8 mouse cellular contexts compared by ENCODE assay signal in the genomic region with DNA sequence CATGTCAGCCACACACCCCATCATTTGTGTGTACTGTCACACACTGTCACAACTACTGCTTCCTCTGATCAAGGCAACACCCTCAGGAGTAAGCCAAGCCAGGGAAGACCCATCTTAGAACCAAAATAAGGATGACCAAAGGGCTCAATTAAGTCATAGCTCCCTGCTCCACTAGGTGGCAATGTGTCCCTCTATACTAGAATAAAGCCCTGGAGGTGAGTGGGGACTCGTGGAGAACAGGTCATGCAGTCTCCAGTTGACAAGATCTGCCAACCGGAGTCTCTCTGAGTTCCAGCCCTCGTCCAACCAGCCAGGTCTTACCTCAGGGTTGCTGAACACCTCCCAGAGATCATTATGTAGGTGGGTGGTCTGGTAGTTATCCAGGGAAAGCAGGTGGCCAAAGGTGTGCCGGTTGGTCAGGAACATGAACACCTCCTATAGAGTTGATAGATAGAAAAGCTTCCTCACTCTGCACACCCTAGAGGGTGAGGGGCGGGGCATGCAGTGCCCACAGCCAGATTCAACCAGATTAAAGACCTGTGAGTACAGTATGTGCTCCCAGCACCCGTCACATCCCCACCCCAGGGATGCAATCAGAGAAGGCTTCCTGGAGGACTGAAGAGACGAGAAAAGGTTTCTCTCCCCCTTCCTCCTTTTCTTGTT. TPM values are rescaled to one million over a fixed set of nuclear protein-coding genes. Genes with fewer than 3 reads are reported as not detected.
DNase-seq lines count a peak whose midpoint lies in the region; ATAC-seq and TF ChIP-seq lines count a peak whose summit lies in the region.

No protein-coding gene starts in this region.

- no peak for TF ChIP-seq CTCF in cerebellum, adult 2 months (IDR thresholded peaks at IDR 0.05; ENCODE audit: borderline replicate concordance, insufficient read depth, low read depth, low read length)
- TF ChIP-seq CTCF in brain, embryonic 14.5 days (IDR thresholded peaks at IDR 0.05; ENCODE audit: borderline replicate concordance, extremely low read depth, insufficient read depth, insufficient read length): peak; percentile 56; the same call in 1 of the 2 replicates
- TF ChIP-seq CTCF in liver, embryonic 14.5 days (IDR thresholded peaks at IDR 0.05; ENCODE audit: low read depth): peak; percentile 64
- TF ChIP-seq CTCF in small intestine, adult 2 months (IDR thresholded peaks at IDR 0.05; ENCODE audit: extremely low read depth, insufficient read length, insufficient replicate concordance, low read depth, low read length): peak; percentile 32; the same call in 1 of the 2 replicates

- 0 out of 2 replicates have a peak, but pooled peaks have one; percentile 27 for ATAC-seq in neural tube, embryonic 12.5 days (ENCODE audit: low FRiP score, low read depth)
- no peak for ATAC-seq in neural tube, embryonic 15.5 days (ENCODE audit: low FRiP score)
- ATAC-seq in inflammation-experienced regulatory T-cells, adult 6 months: peak; percentile 75
- ATAC-seq in liver, embryonic 14.5 days (ENCODE audit: insufficient read depth): no peak

- TF ChIP-seq EP300 in liver, embryonic 14.5 days (IDR thresholded peaks at IDR 0.05; ENCODE audit: low read depth): no peak

- no peak overlapping the region for H3K27ac ChIP-seq in cerebellum, adult 2 months (ENCODE audit: insufficient read depth, low read length)
- no peak overlapping the region for H3K27ac ChIP-seq in neural tube, embryonic 12.5 days
- H3K27ac ChIP-seq in neural tube, embryonic 15.5 days (replicated peaks): no peak overlapping the region
- no peak overlapping the region for H3K27ac ChIP-seq in liver, embryonic 14.5 days
- no peak overlapping the region for H3K27ac ChIP-seq in small intestine, adult 2 months (ENCODE audit: insufficient read depth, low read depth, low read length)

- H3K9ac ChIP-seq in neural tube, embryonic 12.5 days: no peak overlapping the region
- H3K9ac ChIP-seq in neural tube, embryonic 15.5 days (replicated peaks): no peak overlapping the region
- H3K9ac ChIP-seq in liver, embryonic 14.5 days (replicated peaks): no peak overlapping the region

- no peak for TF ChIP-seq POLR2A in cerebellum, adult 2 months (IDR thresholded peaks at IDR 0.05; ENCODE audit: borderline replicate concordance, insufficient read depth, low read length)
- TF ChIP-seq POLR2A in brain, embryonic 14.5 days (IDR thresholded peaks at IDR 0.05; ENCODE audit: borderline replicate concordance, extremely low read depth, insufficient read depth, insufficient read length, poor library complexity, severe bottlenecking): no peak
- TF ChIP-seq POLR2A in small intestine, adult 2 months (IDR thresholded peaks at IDR 0.05; ENCODE audit: low read depth, low read length): no peak

- no peaks in the 10 kb centered on the region for H3K9me3 ChIP-seq in neural tube, embryonic 12.5 days
- no peaks in the 10 kb centered on the region for H3K9me3 ChIP-seq in neural tube, embryonic 15.5 days (replicated peaks)
- no peaks in the 10 kb centered on the region for H3K9me3 ChIP-seq in liver, embryonic 14.5 days (ENCODE audit: control insufficient read depth, low read length)

- DNase-seq in cerebellum, postnatal 25 days: peak; percentile 25 to 60
- DNase-seq in cerebellum, adult 2 months: no peak
- peak; percentile 45 for DNase-seq in brain, embryonic 14.5 days (ENCODE audit: low read depth)
- DNase-seq in liver, embryonic 14.5 days (ENCODE audit: low read depth in 3 of 3, low spot score in 3 of 3): peak in 1 of 3 experiments; percentile 26

- no peak overlapping the region for H3K4me2 ChIP-seq in neural tube, embryonic 12.5 days (replicated peaks)
- no peak overlapping the region for H3K4me2 ChIP-seq in neural tube, embryonic 15.5 days
- no peak overlapping the region for H3K4me2 ChIP-seq in liver, embryonic 14.5 days (ENCODE audit: low read depth)

- no peaks in the 10 kb centered on the region for H3K4me1 ChIP-seq in cerebellum, adult 2 months (ENCODE audit: control insufficient read depth, insufficient read depth, low read length)
- H3K4me1 ChIP-seq in neural tube, embryonic 12.5 days: no peaks in the 10 kb centered on the region
- H3K4me1 ChIP-seq in neural tube, embryonic 15.5 days: no peaks in the 10 kb centered on the region
- H3K4me1 ChIP-seq in liver, embryonic 14.5 days (replicated peaks; ENCODE audit: control insufficient read depth in 2 of 2, insufficient read depth in 2 of 2, low read length in 1 of 2): no peaks in the 10 kb centered on the region
- H3K4me1 ChIP-seq in small intestine, adult 2 months (ENCODE audit: control insufficient read depth, insufficient read depth, insufficient read length, low read length): no peaks in the 10 kb centered on the region

- WGBS in cerebellum, adult 2 months: 54% methylated on average over 7 of the region's 7 CpGs
- WGBS in neural tube, embryonic 12.5 days: 66% methylated on average over 7 of the region's 7 CpGs
- 64% methylated on average over 7 of the region's 7 CpGs for WGBS in neural tube, embryonic 15.5 days
- 38% methylated on average over 7 of the region's 7 CpGs for WGBS in liver, embryonic 14.5 days (ENCODE audit: insufficient replicate concordance)
- 44% methylated on average over 7 of the region's 7 CpGs for WGBS in small intestine, adult 2 months

- peaks cover 23% of the 10 kb centered on the region for H3K36me3 ChIP-seq in neural tube, embryonic 12.5 days
- H3K36me3 ChIP-seq in neural tube, embryonic 15.5 days: no peaks in the 10 kb centered on the region
- no peaks in the 10 kb centered on the region; the same call in 1 of the 2 replicates for H3K36me3 ChIP-seq in liver, embryonic 14.5 days (replicated peaks; ENCODE audit: control insufficient read depth, insufficient read depth, low read depth)
- H3K36me3 ChIP-seq in small intestine, adult 2 months (ENCODE audit: control insufficient read depth, insufficient read depth, low read length): peaks cover 3% of the 10 kb centered on the region; the same call in 1 of the 2 replicates

- no peak overlapping the region for H3K4me3 ChIP-seq in cerebellum, adult 2 months (replicated peaks; ENCODE audit: insufficient read depth, low read depth, low read length)
- no peak overlapping the region for H3K4me3 ChIP-seq in neural tube, embryonic 12.5 days
- no peak overlapping the region for H3K4me3 ChIP-seq in neural tube, embryonic 15.5 days (replicated peaks)
- no peak overlapping the region for H3K4me3 ChIP-seq in liver, embryonic 14.5 days (ENCODE audit: insufficient read depth in 1 of 2, low read depth in 2 of 2, low read length in 2 of 2)
- no peak overlapping the region for H3K4me3 ChIP-seq in small intestine, adult 2 months (ENCODE audit: low read depth, low read length)

- no peaks in the 10 kb centered on the region for H3K27me3 ChIP-seq in cerebellum, adult 2 months (ENCODE audit: control insufficient read depth, insufficient read depth, low read length)
- H3K27me3 ChIP-seq in neural tube, embryonic 12.5 days (replicated peaks): no peaks in the 10 kb centered on the region
- H3K27me3 ChIP-seq in neural tube, embryonic 15.5 days (replicated peaks): no peaks in the 10 kb centered on the region
- no peaks in the 10 kb centered on the region for H3K27me3 ChIP-seq in liver, embryonic 14.5 days (ENCODE audit: control insufficient read depth, insufficient read depth, low read length)
- H3K27me3 ChIP-seq in small intestine, adult 2 months (ENCODE audit: control insufficient read depth, insufficient read depth, low read length): no peaks in the 10 kb centered on the region

RNA-seq across cellular contexts. Expression of a gene that starts 14.1 kb away (rescaled TPM):
- 112 and 113 TPM in 2 replicates for polyA plus RNA-seq in cerebellum, adult 2 months (2012; rRNA removed)
- 65.1 and 67.1 TPM in 2 replicates for polyA plus RNA-seq in neural tube, embryonic 12.5 days (2016; fragmentation: Nextera tagmentation; extraction: Ambion mirVana)
- 89.9 and 100 TPM in 2 replicates for polyA plus RNA-seq in neural tube, embryonic 15.5 days (2015; fragmentation: Nextera tagmentation; extraction: Ambion mirVana)
- 61.7 and 84.6 TPM in 2 replicates for polyA plus RNA-seq in brain, embryonic 14.5 days (2012; rRNA removed)
- polyA plus RNA-seq in inflammation-experienced regulatory T-cells, adult 6 months (2017; shearing (Covaris generic)): 10 to 100 TPM; 20.5 to 25.5 (median 21.2) TPM
- polyA plus RNA-seq in liver, embryonic 14.5 days (2012; rRNA removed): 7.5 and 8.6 TPM in 2 replicates
- 9.2 and 11.1 TPM in 2 replicates for polyA plus RNA-seq in liver, embryonic 14.5 days (2014; fragmentation: Nextera tagmentation; extraction: Ambion mirVana)
- 38.0 and 72.8 TPM in 2 replicates for polyA plus RNA-seq in small intestine, adult 2 months (2012; rRNA removed)

RNA-seq across cellular contexts. Expression of a gene that starts 18.0 kb away (rescaled TPM):
- 33.0 and 36.0 TPM in 2 replicates for polyA plus RNA-seq in cerebellum, adult 2 months (2012; rRNA removed)
- polyA plus RNA-seq in neural tube, embryonic 12.5 days (2016; fragmentation: Nextera tagmentation; extraction: Ambion mirVana): 33.9 and 35.4 TPM in 2 replicates
- 29.2 and 31.8 TPM in 2 replicates for polyA plus RNA-seq in neural tube, embryonic 15.5 days (2015; fragmentation: Nextera tagmentation; extraction: Ambion mirVana)
- 19.7 and 25.3 TPM in 2 replicates for polyA plus RNA-seq in brain, embryonic 14.5 days (2012; rRNA removed)
- 1 to 10 TPM; 1.3 to 4.5 (median 3.1) TPM for polyA plus RNA-seq in inflammation-experienced regulatory T-cells, adult 6 months (2017; shearing (Covaris generic))
- 15.5 and 16.9 TPM in 2 replicates for polyA plus RNA-seq in liver, embryonic 14.5 days (2012; rRNA removed)
- 20.2 and 23.7 TPM in 2 replicates for polyA plus RNA-seq in liver, embryonic 14.5 days (2014; fragmentation: Nextera tagmentation; extraction: Ambion mirVana)
- 8.8 and 18.8 TPM in 2 replicates for polyA plus RNA-seq in small intestine, adult 2 months (2012; rRNA removed)

RNA-seq across cellular contexts. Expression of a gene that starts 22.1 kb away (rescaled TPM):
- polyA plus RNA-seq in cerebellum, adult 2 months (2012; rRNA removed): 34.1 and 34.5 TPM in 2 replicates
- 24.4 and 27.2 TPM in 2 replicates for polyA plus RNA-seq in neural tube, embryonic 12.5 days (2016; fragmentation: Nextera tagmentation; extraction: Ambion mirVana)
- 11.5 and 13.5 TPM in 2 replicates for polyA plus RNA-seq in neural tube, embryonic 15.5 days (2015; fragmentation: Nextera tagmentation; extraction: Ambion mirVana)
- 56.2 and 63.5 TPM in 2 replicates for polyA plus RNA-seq in brain, embryonic 14.5 days (2012; rRNA removed)
- 10 to 100 TPM in 1 of 3 experiments, 1 to 10 TPM in 2; 7.2 to 11.6 (median 8.3) TPM for polyA plus RNA-seq in inflammation-experienced regulatory T-cells, adult 6 months (2017; shearing (Covaris generic))
- polyA plus RNA-seq in liver, embryonic 14.5 days (2012; rRNA removed): 18.8 and 23.7 TPM in 2 replicates
- 7.8 and 8.1 TPM in 2 replicates for polyA plus RNA-seq in liver, embryonic 14.5 days (2014; fragmentation: Nextera tagmentation; extraction: Ambion mirVana)
- 97.5 and 209 TPM in 2 replicates for polyA plus RNA-seq in small intestine, adult 2 months (2012; rRNA removed)

RNA-seq across cellular contexts. Expression of a gene that starts 49.8 kb away (rescaled TPM):
- 8.6 and 8.7 TPM in 2 replicates for polyA plus RNA-seq in cerebellum, adult 2 months (2012; rRNA removed)
- 15.3 and 15.7 TPM in 2 replicates for polyA plus RNA-seq in neural tube, embryonic 12.5 days (2016; fragmentation: Nextera tagmentation; extraction: Ambion mirVana)
- polyA plus RNA-seq in neural tube, embryonic 15.5 days (2015; fragmentation: Nextera tagmentation; extraction: Ambion mirVana): 9.5 and 11.4 TPM in 2 replicates
- 7.9 and 8.6 TPM in 2 replicates for polyA plus RNA-seq in brain, embryonic 14.5 days (2012; rRNA removed)
- 1 to 10 TPM; 4.0 to 8.1 (median 4.5) TPM for polyA plus RNA-seq in inflammation-experienced regulatory T-cells, adult 6 months (2017; shearing (Covaris generic))
- 1.6 and 2.2 TPM in 2 replicates for polyA plus RNA-seq in liver, embryonic 14.5 days (2012; rRNA removed)
- 1.5 and 1.6 TPM in 2 replicates for polyA plus RNA-seq in liver, embryonic 14.5 days (2014; fragmentation: Nextera tagmentation; extraction: Ambion mirVana)
- 0.41 and 0.58 TPM in 2 replicates for polyA plus RNA-seq in small intestine, adult 2 months (2012; rRNA removed)

RNA-seq across cellular contexts. Expression of a gene that starts 50.0 kb away (rescaled TPM):
- polyA plus RNA-seq in cerebellum, adult 2 months (2012; rRNA removed): 58.6 and 59.9 TPM in 2 replicates
- polyA plus RNA-seq in neural tube, embryonic 12.5 days (2016; fragmentation: Nextera tagmentation; extraction: Ambion mirVana): 52.2 and 53.4 TPM in 2 replicates
- polyA plus RNA-seq in neural tube, embryonic 15.5 days (2015; fragmentation: Nextera tagmentation; extraction: Ambion mirVana): 36.8 and 41.5 TPM in 2 replicates
- polyA plus RNA-seq in brain, embryonic 14.5 days (2012; rRNA removed): 82.1 and 132 TPM in 2 replicates
- polyA plus RNA-seq in inflammation-experienced regulatory T-cells, adult 6 months (2017; shearing (Covaris generic)): 100 to 1,000 TPM in 1 of 3 experiments, 10 to 100 TPM in 2; 59.0 to 116 (median 71.4) TPM
- polyA plus RNA-seq in liver, embryonic 14.5 days (2012; rRNA removed): 33.8 and 36.0 TPM in 2 replicates
- polyA plus RNA-seq in liver, embryonic 14.5 days (2014; fragmentation: Nextera tagmentation; extraction: Ambion mirVana): 18.5 and 21.8 TPM in 2 replicates
- polyA plus RNA-seq in small intestine, adult 2 months (2012; rRNA removed): 19.6 and 48.3 TPM in 2 replicates

Comparison
In these comparisons a context has a peak if more than half of its experiments do, and no peak if none do; other contexts are left out.
1. DNase-seq: peak in cerebellum, postnatal 25 days (2 of 2) and brain, embryonic 14.5 days (single experiment); none in cerebellum, adult 2 months (0 of 2).
2. ATAC-seq: peak in neural tube, embryonic 12.5 days (single experiment) and inflammation-experienced regulatory T-cells, adult 6 months (single experiment); none in neural tube, embryonic 15.5 days (single experiment) and liver, embryonic 14.5 days (single experiment).